Mouse (Mus musculus): ENCODE measurements around the gene Klc2. TPM values are rescaled to one million over a fixed set of nuclear protein-coding genes. Genes with fewer than 3 reads are reported as not detected.

The Klc2 gene
- total RNA-seq (2023), result 34.4 to 45.7 TPM (median 38.8 TPM) in 4 replicates

DNA sequence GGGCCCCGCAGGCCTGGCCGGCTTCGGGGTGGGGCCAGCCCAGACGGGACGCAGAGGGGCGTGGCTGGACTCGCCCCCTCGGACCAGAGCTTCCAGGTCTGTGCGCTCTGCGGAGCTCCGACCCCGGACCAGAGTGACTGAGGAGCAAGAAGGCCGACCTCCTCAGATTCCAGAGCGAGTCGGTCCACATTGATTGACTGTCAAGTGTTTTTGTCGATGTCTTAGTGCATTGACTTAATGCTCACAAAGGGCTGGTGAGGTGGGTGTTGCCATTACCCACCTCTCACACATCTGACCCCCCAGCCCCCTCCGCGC is at the start of gene Klc2:
Klc2 (minus strand) TSS at position 177 of the 315 bp plus-strand sequence.

DNA sequence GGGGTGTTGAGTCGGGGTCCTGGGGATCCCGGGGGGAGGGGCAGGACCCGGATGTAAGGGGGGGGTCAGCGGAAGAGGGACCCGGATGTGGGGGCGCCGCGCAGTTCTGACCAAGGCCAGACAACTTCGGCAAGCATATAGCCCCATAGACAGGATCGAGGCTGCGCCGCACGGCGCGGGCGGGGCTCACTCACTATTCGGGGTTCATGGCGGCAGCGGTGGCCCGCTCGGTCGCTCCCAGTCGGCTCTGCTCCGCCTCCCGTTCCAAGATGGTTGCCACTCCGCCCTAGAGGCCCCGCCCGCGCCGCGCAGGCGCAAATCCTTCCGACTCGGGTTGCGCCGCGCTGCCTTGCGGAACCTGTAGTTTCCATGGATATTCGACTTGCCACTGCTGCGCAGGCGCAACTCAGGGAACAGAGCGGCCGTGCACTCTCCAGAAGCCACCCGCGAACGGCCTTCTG is 11.6 kb downstream of the Klc2 start, which contains the start of gene Rab1b:
Rab1b (minus strand) TSS at position 342 of the 461 bp plus-strand sequence.

DNA sequence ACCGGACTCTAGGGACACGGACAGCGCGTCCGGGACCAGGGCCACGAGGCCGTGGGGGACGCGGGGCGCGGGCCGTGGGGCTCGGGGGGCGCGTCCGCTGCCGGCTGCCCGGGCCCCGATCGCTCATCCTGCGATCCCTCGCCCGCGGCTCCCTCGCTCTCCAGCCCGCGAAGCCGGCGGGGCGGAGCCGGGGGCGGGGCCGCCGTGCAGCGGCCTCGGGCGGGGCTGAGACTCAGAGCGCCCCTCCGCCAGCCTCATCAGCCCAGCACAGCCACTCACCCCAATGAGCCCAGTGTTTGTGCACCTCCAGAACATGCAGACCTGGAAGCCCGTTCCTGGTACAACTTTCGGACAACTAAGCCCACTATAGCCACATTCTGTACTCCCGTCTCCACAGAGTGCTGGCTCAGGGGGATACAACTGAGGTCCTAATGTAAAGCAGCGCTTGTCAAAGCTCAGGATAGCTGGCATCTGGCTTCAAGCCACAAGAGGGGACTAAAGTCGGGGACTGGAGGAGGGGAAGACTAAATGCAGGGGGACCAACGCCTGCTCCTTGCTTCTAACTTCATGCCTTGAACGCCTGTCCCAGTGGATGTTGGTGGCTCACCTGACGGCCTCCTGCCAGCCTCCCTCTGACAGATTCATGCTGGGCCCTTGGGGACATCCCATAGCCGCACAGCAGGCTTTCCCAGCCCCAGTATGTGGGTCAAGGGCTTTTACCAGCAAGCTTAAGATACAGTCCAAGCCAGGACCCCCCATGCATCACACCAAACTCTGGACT is 19.8 kb downstream of the Klc2 start, which contains the start of gene Cnih2:
Cnih2 (minus strand) TSS at position 159 of the 781 bp plus-strand sequence.

DNA sequence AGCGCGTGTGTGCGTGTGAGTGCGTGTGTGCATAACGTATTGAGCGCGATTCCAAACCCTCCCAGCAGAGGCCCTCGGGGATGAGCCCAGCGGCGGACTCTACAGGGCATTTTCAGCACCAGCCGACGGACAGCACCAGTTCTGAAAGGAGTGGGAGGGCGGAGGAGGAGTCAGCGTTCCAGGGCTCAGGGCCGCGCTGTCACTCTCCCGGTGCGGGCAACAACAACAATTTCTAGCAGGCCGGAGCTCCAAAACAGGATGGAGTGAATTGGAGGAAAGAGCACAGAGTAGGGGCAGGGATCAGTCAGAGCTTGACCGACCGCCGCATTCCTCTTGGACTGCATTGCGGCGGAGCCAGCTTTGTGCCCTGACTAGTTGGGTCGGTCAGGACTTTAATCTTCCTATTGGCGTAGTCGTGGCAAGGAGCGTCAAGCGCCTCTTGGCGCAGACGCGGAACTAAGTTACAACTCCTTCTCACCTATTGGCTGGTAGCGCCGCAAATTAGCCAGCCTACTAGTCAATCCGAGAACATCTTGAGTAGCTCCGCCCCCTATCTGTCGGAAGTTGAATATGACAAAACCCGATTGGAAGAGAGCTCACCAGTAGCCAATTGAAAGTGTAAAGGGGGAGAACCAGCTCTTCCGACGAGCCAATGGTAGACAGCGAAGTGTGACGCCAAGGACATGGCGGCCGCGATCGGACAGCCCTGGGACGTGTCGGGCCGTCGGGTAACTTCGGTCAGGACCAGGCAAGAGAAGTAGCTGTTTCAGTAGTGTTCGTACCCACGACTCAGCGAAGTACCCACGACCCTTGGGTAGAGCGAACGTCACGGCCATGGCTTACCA is 30.3 kb downstream of the Klc2 start, which contains the start of gene Yif1a:
Yif1a (plus strand) TSS at position 655 of the 845 bp plus-strand sequence.

DNA sequence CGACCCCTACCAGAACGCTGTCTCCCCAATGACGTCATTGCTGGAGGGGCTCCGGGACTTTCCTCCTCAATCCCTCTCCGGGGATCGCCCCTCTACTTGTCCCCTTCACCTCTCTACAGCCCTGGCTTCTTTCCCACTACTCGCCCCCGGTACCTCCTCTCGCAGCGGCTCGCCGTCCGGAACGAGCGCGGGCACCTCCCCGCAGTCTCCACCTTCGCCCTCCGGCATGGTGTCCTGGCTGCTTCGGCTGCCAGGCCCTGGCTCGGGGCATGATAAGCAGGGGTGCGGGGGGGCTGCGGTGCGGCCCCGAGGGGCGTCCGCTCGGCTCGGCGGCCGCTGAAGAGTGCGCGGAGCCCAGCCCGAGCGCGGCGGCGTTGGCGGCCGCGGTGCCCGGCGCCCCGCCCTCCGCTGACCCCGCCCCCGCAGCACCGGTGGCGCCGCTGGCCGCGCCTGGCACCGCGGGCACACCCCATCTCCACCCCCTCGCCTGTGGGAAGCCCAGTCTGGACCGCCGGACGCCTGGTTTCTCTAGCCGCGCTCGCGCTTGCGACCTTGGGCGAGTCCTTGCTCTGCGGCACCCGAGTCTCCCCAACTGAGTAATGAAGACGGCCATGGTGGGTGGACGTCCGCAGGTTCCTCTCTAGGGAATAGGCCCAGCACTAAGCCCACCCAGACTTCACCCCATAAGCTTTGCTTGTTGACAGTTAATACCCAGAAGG is 33.1 kb downstream of the Klc2 start, which contains the start of gene Tmem151a:
Tmem151a (minus strand) TSS at position 387 of the 719 bp plus-strand sequence.

DNA sequence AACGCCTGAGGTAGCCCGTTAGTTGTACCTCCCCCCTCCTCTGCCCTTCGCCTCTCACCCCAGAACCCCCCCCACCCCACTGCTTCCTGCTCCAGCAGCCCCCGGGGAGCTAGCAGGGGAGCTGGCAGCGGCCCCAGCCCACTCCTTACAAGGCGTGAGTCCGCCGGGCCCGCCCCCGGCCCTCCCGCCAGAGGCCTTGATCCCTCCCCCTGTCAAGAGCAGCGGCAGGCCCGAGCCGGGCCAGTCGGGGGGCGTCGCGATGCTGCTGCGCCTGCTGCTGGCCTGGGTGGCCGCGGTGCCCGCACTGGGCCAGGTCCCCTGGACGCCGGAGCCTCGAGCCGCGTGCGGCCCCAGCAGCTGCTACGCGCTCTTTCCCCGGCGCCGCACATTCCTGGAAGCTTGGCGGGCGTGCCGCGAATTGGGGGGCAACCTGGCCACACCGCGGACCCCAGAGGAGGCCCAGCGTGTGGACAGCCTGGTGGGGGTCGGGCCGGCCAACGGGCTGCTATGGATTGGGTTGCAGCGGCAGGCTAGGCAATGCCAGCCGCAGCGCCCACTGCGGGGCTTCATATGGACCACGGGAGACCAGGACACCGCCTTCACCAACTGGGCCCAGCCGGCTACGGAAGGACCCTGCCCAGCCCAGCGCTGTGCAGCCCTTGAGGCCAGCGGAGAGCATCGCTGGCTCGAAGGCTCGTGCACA is 50.3 kb downstream of the Klc2 start, which contains the start of gene Cd248:
Cd248 (plus strand) TSS at position 212 of the 703 bp plus-strand sequence.

Other genes starting within 250 kb of the Klc2 start
- not detected in 4 replicates for gene Actn3, start 240.7 kb downstream of the Klc2 start, total RNA-seq (2023)
- 7.5 to 11.4 TPM (median 9.0 TPM) in 4 replicates for gene Zdhhc24, start 239.9 kb downstream of the Klc2 start, total RNA-seq (2023)
- 2.5 to 3.7 TPM (median 2.6 TPM) in 4 replicates for gene Bbs1, start 211.9 kb downstream of the Klc2 start, total RNA-seq (2023)
- gene Dpp3, start 190.3 kb downstream of the Klc2 start, total RNA-seq (2023), result 65.2 to 87.2 TPM (median 74.8 TPM) in 4 replicates
- gene Peli3, start 175.4 kb downstream of the Klc2 start, total RNA-seq (2023), result 1.5 to 2.5 TPM (median 2.0 TPM) in 4 replicates
- 24.7 to 38.8 TPM (median 33.6 TPM) in 4 replicates for gene Mrpl11, start 156.4 kb downstream of the Klc2 start, total RNA-seq (2023)
- not detected in 4 replicates for gene Npas4, start 128.2 kb downstream of the Klc2 start, total RNA-seq (2023)
- gene Slc29a2, start 94.7 kb downstream of the Klc2 start, total RNA-seq (2023), result 2.2 to 7.1 TPM (median 4.2 TPM) in 4 replicates
- 2.3 to 4.9 TPM (median 3.2 TPM) in 4 replicates for gene B4gat1, start 79.7 kb downstream of the Klc2 start, total RNA-seq (2023)
- gene AC124502.3, start 79.7 kb downstream of the Klc2 start, total RNA-seq (2023), result 0.37 to 2.7 TPM (median 1.3 TPM) in 4 replicates
- gene Brms1, start 77.2 kb downstream of the Klc2 start, total RNA-seq (2023), result 59.2 to 73.9 TPM (median 68.5 TPM) in 4 replicates
- gene Rin1, start 68.1 kb downstream of the Klc2 start, total RNA-seq (2023), result 3.0 to 3.9 TPM (median 3.3 TPM) in 4 replicates
- gene Cd248, start 50.5 kb downstream of the Klc2 start, total RNA-seq (2023), result not detected in 4 replicates
- gene Tmem151a, start 33.0 kb downstream of the Klc2 start, total RNA-seq (2023), result 0.15 to 2.9 TPM (median 0.31 TPM) in 3 of 4 replicates, not detected in the other
- gene Yif1a, start 30.0 kb downstream of the Klc2 start, total RNA-seq (2023), result 31.0 to 32.1 TPM (median 31.7 TPM) in 4 replicates
- gene Cnih2, start 20.0 kb downstream of the Klc2 start, total RNA-seq (2023), result 0.86 to 1.6 TPM (median 1.3 TPM) in 4 replicates
- 96.5 to 104 TPM (median 103 TPM) in 4 replicates for gene Rab1b, start 11.5 kb downstream of the Klc2 start, total RNA-seq (2023)
- gene Pacs1, start 154.6 kb upstream of the Klc2 start, total RNA-seq (2023), result 72.0 to 82.2 TPM (median 75.3 TPM) in 4 replicates
- 307 to 329 TPM (median 311 TPM) in 4 replicates for gene Sf3b2, start 176.9 kb upstream of the Klc2 start, total RNA-seq (2023)
- not detected in 4 replicates for gene Gal3st3, start 179.8 kb upstream of the Klc2 start, total RNA-seq (2023)
- gene Catsper1, start 217.2 kb upstream of the Klc2 start, total RNA-seq (2023), result not detected in 4 replicates
- gene Cst6, start 231.0 kb upstream of the Klc2 start, total RNA-seq (2023), result 1.1 TPM in 1 of 4 replicates, not detected in the others
- gene Eif1ad, start 248.2 kb upstream of the Klc2 start, total RNA-seq (2023), result 34.9 to 38.5 TPM (median 36.1 TPM) in 4 replicates
- 88.3 to 99.9 TPM (median 93.3 TPM) in 4 replicates for gene Banf1, start 248.6 kb upstream of the Klc2 start, total RNA-seq (2023)